Mouse (Mus musculus): ENCODE data around the gene Ranbp10.

Gene Ranbp10

DNA sequence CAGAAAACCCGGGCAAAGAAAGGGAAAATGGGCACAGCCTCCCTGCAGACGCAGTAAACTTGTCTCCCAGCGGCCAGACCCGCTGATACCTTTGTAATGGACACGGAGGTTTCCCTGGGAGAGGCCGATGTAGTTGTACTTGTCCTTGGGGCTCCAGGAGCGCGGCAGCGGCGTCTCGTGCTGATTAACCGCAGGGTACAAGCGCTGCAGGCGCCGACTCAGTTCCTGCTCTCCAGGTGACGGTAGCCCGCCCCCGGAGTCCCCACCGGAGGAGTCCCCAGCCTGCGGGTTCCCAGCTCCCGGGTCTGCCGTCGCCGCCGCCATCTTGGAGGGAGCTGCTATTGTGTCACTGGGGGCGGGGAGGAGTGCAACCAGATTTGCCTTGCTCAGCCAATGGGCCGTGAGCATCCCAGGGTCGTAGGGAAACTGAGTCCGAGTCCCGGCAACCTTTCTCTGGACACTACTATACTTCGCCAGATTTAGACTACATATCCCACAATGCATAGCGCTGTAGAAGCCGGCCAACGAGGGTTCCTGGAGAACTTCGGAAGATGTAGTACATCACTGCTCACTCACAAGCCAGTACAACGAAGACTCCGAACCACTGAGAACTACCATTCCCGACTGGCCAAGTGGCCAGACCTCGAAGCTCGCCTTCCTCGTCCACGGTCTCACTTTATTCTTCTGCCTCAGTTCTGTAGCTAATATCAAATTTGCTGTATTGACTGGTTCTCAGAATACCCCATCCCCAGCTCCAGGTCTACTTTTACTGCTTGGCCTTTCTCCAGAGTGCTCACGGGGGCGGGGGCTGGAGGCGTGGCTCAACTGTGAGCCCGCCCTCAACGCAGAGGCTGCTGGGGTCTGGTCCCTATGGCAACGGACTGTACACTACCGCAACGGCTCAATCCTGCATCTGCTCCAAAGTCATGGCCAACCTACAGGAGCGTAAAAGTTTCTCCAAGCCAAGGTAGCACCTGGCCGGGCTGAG, at the start of gene Ranbp10, which contains the start of gene Tsnaxip1:
Gene Ranbp10 (minus strand): TSS at position 490 of the 988 bp plus-strand sequence.
Gene Tsnaxip1 (plus strand): TSS at position 871 of the 988 bp plus-strand sequence.
- DNase-seq (ENCODE audit: low read depth, low spot score), result peak; percentile 99

DNA sequence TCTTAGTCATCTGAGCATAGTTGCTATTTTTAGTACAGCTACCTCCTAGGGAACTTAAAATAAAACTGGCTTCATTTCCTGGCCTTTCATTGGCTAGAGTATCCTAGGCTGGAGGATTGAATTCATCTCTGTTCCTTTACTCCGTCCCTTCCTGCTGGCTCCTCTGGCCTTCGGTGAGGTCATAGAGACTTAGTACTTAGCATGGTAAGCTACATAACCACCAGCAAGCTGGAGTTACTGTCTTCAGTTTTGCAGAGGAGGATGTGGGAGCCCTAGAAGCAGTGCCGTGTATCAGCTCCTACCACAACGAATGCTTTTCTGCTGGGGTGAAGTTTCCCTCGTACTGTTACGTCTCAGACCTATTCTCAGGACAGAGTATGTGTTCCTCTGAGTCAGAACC, 47.2 kb upstream of the Ranbp10 start:
- DNase-seq (ENCODE audit: low read depth, low spot score), result no peak

DNA sequence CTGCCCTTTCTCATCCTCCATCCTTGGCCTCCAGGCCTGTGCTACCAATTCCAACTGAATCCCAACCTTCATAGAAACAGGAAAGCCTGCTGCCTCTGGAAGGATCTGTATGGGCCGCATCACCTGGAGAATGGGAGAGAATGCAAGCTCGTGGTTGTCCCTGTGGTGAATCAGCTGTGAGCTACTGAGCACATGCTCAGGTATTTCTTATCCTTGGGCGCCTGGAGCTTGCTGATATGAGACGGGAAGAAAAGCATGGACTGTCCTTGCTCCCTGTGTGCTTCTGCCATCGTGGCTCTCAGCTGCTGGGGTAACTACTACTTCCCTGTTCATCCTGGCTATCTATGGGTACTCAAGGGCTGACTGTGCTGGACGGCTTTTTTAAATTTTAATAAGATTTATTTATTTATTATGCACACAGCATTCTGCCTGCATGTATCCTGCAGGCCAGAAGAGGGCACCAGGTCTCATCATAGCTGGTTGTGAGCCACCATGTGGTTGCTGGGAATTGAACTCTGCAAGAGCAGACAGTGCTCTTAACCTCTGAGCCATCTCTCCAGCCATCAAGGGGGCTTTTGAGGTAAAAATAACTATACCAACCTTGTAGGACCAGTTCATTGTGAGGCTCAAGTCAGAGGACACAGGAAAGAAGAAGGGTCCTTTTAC, 39.3 kb upstream of the Ranbp10 start:
- DNase-seq (ENCODE audit: low read depth, low spot score), result peak; percentile 52

DNA sequence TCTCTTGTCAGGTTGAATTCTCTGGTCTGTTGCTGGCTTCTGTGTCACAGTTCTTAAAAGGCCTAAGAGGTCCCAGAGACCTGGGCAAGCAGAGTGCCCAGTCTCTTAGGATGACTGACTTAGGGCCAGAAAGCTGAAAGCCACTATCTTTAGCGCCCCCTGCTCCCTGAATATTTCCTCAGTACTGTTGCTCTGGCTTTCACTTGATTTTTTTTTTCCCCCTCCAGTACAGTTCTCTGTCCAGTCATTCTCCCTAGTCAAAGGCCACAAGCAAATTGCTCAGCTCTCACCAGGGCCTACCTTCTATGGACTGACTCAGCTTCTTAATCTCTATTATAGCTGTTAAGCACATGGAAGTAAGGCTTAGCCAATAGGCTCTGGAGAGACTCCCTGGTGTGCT, 34.8 kb upstream of the Ranbp10 start:
- peak; percentile 57 for DNase-seq (ENCODE audit: low read depth, low spot score)

DNA sequence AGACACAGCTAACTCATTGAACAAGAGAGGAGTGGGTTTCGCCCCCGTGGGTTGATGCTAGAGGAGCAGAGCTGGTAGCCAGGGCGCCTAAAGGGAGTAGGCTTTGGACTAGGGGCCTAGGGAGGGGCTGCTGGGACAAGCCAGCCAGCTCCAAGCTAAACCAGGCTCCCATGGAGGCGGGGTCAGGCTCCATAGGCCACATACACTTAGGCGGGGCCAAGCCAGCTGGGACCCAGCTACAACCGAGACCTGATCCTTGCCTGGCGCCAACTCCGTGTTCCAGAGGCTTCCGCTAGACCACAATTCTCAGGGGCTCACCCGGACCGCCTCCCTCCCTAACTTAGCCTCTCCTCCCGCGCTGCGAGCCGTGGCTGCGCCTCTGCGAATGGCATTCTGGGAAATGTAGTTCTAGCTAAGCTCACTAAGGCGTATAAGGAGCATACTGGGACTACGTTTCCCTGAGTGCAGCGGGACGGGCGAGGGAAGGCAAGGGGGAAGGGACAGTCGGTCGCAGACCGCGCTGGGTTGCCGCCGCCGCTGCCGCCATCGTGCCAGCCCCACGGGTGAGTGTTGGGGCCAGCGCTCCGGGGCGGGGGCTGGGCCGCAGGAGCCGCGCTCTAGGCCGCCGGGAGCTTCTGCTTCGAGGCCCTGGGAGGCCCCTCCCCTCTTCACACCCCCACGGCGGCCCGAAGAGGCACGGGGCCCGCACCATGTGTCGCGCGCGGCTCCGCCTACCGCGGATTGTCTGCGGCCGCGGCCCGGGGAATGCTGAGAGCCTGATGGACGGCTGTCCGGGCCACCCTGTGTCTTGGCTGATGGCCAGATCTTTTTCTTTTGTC, 33.2 kb upstream of the Ranbp10 start, which contains the start of gene Nutf2:
Gene Nutf2 (plus strand): TSS at position 438 of the 839 bp plus-strand sequence.
- peak; percentile 97 for DNase-seq (ENCODE audit: low read depth, low spot score)

DNA sequence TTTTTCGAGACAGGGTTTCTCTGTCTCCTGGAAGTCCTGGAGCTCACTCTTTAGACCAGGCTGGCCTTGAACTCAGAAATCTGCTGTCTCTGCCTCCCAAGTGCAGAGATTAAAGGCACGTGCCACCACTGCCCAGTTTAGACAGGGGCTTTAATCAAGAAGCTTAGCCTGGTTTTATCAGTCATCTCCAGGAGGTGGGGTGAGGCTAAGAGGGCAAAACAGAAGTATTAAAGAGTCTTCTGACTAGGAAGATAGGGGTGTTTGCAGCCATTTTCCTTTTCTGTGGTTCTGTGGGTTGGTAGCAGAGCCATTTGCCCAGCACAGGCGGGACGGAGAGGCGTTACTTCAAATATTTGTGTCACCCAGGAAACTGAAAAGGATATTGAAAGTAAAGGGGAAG, 32.2 kb upstream of the Ranbp10 start:
- DNase-seq (ENCODE audit: low read depth, low spot score), result peak; percentile 43

DNA sequence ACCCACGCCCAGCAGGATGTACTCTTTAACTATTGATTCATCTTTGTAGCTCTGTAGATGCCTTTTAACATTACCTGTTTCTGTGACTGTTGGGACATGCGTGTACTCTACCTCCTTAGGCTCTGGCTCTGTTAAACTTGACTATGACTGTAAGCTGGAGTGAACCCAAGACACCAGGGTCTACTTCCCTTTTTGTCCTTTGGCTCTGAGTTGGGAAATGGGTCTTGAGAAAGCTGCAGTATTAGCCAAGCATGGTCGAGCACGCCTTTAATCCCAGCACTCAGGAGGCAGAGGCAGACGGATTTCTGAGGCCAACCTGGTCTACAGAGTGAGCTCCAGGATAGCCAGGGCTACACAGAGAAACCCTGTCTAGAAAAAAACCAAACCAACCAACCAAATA, 31.3 kb upstream of the Ranbp10 start:
- DNase-seq (ENCODE audit: low read depth, low spot score), result peak; percentile 67

DNA sequence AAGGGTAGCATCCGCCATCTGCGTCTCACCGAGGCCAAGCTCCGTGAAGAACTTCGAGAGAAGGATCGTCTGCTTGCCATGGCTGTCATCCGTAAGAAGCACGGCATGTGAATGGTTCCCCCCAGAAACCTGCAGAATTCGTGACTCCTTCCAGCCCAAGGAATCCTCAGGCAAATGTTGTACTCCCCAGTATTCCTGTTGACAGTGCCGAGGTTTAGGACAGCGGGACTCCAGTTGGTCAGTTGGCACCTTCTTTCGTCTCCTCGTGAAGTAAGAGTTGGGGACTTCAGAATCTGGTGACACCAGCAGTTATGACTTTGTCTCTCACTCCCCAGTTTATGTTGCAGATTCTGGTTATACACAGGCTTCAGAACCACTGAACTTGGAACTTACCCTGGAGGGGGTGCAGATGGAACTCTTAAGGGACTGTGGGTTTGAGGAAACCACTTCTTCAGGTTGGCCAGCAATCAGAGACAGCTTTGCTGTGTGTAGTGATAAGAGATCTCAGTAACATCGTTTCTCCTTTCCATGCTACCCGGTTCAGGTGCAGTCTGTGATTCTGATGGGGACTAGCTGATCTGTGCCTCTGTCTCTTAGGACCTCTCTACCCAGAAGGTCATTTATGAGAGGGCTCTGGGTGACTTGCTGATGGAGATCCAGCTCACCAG, 29.2 kb upstream of the Ranbp10 start:
- peak; percentile 66 for DNase-seq (ENCODE audit: low read depth, low spot score)

DNA sequence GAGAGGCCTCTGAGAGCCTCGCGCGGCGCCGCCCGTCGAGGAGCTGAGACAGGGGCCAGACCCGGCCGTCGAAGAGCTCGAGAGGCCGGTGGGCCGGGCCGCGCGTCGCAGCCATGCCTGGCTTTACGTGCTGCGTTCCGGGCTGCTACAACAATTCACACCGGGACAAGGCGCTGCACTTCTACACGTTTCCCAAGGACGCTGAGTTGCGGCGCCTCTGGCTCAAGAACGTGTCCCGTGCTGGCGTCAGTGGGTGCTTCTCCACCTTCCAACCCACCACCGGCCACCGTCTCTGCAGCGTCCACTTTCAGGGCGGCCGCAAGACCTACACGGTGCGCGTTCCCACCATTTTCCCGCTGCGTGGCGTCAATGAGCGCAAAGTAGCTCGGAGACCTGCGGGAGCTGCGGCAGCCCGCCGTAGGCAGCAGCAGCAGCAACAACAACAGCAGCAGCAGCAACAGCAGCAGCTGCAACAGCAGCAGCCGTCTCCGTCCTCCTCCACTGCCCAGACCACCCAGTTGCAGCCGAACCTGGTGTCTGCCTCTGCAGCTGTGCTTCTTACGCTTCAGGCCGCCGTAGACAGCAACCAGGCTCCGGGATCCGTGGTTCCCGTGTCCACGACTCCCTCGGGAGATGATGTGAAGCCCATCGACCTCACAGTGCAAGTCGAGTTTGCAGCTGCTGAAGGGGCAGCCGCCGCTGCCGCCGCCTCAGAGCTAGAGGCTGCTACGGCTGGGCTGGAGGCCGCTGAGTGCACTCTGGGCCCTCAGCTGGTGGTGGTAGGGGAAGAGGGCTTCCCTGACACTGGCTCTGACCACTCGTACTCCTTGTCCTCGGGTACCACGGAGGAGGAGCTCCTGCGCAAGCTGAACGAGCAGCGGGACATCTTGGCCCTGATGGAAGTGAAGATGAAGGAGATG, 28.4 kb upstream of the Ranbp10 start:
- DNase-seq (ENCODE audit: low read depth, low spot score), result peak; percentile 76

DNA sequence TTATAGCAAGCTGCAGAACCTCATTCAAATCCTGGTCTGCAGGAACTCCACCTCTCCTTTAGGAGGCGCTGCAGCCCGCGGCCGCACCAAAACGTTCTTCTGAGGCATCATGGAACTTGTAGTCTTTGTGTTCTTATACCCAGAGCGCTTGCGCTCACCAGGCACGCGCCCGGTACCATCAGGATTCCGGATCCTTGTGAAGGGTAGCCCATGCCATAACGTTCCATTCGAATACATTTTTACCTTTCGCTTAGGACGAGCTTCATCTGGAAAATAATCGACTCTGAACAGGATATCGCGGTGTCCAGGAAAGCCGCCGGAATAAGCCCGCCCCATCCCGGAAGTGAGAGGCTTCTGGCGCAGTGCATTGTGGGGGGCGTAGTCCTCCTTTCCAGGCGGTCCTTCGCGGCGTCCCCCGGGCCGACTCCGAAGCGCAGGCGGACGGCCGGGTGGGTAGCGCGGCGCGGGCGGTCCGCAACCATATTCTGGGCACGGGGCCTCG, 27.6 kb upstream of the Ranbp10 start, which contains the start of gene Thap11:
Gene Thap11 (plus strand): TSS at position 418 of the 502 bp plus-strand sequence.
- DNase-seq (ENCODE audit: low read depth, low spot score), result peak; percentile 98

DNA sequence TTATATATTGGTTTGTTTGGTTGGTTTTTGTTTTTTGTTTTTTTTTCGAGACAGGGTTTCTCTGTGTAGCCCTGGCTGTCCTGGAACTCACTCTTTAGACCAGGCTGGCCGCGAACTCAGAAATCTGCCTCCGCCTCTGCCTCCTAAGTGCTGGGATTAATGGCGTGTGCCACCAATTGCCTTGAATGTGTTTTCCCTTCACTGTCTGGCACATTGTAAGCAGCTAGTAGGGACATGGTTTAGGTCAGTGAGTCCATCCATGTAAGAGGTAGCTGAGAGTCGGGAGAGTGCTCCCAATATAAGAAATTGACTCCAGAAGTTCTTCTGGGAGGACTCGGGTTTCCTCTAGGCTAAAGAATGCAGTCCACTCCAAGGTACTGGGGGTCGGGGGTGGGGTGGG, 27.2 kb upstream of the Ranbp10 start:
- DNase-seq (ENCODE audit: low read depth, low spot score), result no peak

DNA sequence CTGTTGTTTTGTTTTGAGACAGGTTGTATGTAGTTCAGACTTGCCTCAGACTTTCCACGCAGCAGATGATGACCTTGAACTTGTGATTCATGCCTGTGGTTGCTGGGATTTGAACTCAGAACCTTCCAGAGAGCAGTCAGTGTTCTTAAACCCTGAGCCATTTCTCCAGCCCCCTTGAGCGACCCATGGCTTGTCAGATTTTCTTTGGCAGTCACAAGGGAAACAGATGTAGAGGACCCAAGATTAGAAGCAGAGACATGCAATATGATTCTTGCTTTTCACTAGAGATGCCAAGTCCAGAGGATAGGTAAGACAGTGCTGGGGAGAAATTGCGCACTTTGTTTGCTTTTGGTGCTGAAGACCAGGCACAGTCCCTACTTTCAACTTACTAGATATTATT, 26.0 kb upstream of the Ranbp10 start, which contains the start of gene Cenpt:
Gene Cenpt (minus strand): TSS at position 101 of the 400 bp plus-strand sequence.
- no peak for DNase-seq (ENCODE audit: low read depth, low spot score)

DNA sequence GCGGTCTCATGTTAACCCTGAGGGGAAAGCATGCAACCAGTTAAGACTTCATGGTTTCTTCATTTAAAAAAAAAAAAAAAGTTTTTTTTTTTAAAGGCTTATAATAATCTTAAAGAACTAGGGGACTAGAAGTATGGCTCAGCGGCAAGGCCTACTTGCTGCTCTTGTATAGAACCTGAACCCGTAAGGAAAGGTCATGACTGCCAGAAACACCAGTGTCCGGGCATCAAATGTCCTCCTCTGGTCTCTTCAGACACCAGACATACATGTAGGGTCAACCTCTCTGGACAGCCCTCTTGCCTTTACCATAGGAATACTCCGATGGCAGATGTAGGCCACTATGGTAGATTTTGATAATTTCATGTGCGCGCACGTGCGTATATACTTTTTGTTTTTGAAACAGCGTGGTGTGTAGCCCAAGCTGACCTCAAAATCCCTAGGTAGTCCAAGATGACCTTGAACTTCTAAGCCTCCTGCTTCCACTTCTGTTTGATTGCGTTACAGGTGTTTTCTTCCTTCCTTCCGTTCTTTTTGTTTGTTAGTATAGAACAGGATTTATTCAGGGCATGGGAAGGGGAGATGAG, 25.1 kb upstream of the Ranbp10 start:
- DNase-seq (ENCODE audit: low read depth, low spot score), result no peak

DNA sequence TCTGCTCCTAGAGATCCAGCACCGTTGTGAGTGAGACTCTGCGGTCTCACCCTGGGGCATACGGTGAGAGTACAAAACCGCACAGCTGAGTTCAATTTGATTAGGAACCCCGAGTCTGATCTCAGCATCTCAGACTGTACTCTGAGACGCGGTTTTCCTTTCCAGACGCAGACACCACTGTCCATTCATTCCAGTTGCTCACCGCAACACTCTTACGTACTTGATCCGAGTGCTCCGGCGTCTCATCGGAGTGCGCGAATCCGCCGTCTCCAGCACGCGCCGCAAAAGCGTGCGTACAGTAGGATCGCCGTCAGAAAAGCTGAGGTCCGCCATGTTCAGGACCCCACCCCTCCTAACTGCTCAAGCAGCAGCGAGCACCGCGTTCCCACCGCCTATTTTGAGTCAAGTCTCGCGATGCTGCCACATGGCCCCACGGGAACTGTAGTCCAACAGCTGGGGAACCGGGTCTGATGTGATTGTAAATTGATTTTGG, 24.5 kb upstream of the Ranbp10 start:
- peak; percentile 95 for DNase-seq (ENCODE audit: low read depth, low spot score)

DNA sequence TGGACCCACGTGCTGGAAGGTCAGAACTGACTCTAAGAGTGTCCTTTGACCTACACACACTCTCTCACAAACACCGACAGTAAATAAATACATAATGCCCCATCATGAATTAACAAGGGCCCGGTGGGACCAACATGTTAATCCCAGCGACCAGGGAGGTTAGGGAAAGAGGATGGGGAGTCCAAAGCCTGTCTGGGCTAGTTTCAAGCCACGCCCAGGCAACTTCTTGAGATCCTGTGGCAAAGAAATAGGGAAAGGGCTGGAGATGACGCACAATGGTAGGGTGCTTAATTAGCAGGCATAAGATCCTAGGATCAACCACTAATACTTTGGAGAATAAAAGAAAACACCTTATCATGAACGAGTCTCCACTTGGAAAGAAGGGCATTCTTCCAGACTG, 23.5 kb upstream of the Ranbp10 start:
- DNase-seq (ENCODE audit: low read depth, low spot score), result no peak

DNA sequence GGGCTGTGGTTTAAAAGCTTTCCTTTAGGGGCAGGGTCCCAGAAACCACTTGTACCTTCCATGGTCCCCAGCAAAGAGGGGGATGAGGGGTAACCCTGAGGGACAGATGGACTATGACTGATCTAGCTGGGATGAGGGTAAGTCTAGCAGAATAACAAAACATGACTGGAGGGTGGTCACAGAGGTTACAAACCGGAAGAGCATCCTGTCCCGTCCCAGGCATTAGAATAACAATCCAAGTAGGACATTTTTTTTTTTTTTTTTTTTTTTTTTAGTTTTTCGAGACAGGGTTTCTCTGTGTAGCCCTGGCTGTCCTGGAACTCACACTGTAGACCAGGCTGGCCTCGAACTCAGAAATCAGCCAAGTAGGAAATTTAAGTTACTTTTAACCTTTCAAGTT, 22.9 kb upstream of the Ranbp10 start:
- DNase-seq (ENCODE audit: low read depth, low spot score), result no peak

DNA sequence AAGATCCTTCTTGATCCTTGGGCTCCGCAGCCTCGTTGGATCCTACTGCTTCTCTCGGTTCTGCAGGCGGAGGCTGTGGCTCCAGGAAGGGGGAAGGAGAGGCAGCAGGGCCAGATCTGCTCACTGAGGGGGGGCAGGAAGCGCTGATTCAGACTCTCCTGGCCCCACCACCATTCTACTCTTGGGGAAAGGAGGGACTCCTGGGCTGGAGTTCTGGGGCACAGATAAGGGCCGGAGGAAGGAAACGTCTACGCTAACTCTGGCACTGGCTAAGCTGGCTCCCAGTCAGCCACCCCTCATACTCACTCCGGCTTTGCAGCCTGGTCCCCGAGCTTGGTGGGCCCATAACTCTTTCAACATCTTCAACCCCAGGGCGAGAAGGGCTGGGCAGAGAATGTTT, 19.5 kb upstream of the Ranbp10 start:
- DNase-seq (ENCODE audit: low read depth, low spot score), result no peak

DNA sequence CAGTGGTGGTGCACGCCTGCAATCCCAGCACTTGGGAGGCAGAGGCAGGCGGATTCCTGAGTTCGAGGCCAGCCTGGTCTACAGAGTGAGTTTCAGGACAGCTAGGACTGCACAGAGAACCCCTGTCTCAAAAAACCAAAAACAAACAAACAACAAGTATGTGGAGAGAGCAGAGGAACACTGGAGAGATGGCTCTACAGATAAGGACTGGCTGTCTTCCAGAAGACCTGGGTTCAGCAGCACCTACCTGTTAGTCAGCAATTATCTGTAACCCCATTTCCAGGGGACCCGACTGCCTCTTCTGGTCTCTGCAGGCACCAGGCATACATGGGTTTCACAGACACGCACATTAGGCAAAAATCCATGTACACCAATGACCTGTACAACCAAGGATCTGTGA, 12.1 kb upstream of the Ranbp10 start:
- no peak for DNase-seq (ENCODE audit: low read depth, low spot score)

DNA sequence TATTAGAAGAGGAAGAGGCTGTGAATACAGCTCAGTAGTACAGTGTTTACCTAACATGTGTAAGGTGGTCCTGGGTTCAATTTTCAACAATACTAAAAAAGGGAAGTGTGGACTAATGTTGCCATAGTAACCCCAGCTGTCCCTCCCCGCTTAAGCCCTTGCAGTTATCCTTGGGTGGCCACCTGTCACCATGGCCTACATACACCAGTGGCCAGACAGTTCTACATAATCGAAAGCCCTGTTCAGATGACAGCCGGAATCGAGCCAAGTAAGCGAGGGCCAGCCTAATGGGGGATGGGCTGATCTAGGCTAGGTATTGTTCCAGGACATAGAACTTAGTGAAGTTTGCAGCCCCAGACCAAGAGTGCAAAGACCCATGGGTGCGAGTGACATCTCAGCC, 9.8 kb upstream of the Ranbp10 start:
- DNase-seq (ENCODE audit: low read depth, low spot score), result peak; percentile 89

All from A20 (cell line).